Mouse (Mus musculus) bone marrow, adult 2 months (tissue): ENCODE results near the gene Nvl.

Experiments
- CTCF ChIP-seq: fragments of 200-500 bp; IDR thresholded peaks from 2 replicates; pipeline ENCODE4 v1.5.1; 2011; ENCODE audit warnings: low read length, control low read depth; ENCODE audit not compliant: control insufficient read depth, insufficient read depth
- POLR2A ChIP-seq: fragments of 200-500 bp; IDR thresholded peaks from 2 replicates; pipeline ENCODE4 v1.6.1; 2011; ENCODE audit warnings: low read depth, mild to moderate bottlenecking, control low read depth, low read length, borderline replicate concordance; ENCODE audit not compliant: control insufficient read depth

DNA sequence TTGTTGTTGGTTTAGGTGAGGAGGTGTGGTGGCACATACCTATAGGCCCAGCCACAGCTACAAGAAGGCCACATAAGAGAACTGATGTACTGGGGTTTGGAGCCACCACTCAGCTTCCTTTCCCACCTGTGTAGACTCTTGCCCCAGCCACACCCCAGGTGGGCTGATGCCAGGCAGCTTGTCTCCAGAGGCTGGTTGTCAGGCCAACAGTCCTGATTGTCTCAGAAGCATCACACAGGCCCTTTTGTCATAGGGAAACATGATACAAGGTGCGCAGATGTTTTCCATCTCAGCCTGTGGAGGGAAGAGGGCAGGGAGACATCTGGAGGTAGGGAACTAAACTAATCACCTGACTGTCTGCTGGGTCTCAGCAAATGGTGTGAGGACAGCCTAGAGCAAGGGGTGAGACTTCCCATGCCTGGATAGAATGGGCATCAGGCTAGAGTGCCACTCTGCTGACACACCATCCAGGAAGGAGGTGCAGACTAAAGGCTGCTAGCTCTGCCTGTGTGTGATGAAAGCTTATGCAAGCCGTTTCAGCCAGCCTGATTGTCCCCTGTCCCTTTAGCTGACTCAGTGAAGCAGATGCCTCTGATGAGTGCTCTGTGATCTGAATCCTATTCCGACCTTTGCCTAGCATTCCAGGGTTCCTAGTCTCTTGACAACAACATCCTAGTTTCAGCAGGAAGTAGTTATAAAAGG, 82.1 kb downstream of the Nvl start:
- no peak for TF ChIP-seq CTCF
- no peak for TF ChIP-seq POLR2A
